Mouse (Mus musculus) heart, embryonic 14.5 days (tissue): ENCODE measurements around the gene Tmem256. TPM values are rescaled to one million over a fixed set of nuclear protein-coding genes. Genes with fewer than 3 reads are reported as not detected.

Experiments
- ATAC-seq: fragments of 200-750 bp; cut with Nextera tagmentation; 2 replicates; pipeline ENCODE4 v1.8.0; 2017; ENCODE audit warnings: low read depth, moderate TSS enrichment; ENCODE audit not compliant: insufficient number of reproducible peaks, insufficient read depth, low FRiP score
- H3K27ac ChIP-seq, 2 experiments: fragments of 200-500 bp in 1 of 2; fragments of 300-500 bp in 1 of 2; sonication (generic) in 1 of 2; replicated peaks in 1 of 2; 2 replicates each; pipeline ENCODE4 v1.5.1; 2012 to 2014; ENCODE audit warnings: low read depth in 2 of 2, low read length in 2 of 2, control low read depth in 1 of 2, mild to moderate bottlenecking in 1 of 2, mixed read lengths in 1 of 2; ENCODE audit not compliant: control insufficient read depth in 1 of 2, insufficient read depth in 1 of 2
- H3K27me3 ChIP-seq: fragments of 300-500 bp; sonication (generic); 2 replicates; pipeline ENCODE4 v1.6.1; 2014; ENCODE audit warnings: mild to moderate bottlenecking, low read length, control low read depth; ENCODE audit not compliant: control insufficient read depth, insufficient read depth
- H3K36me3 ChIP-seq: fragments of 300-500 bp; sonication (generic); 2 replicates; pipeline ENCODE4 v1.6.1; 2014; ENCODE audit warnings: mild to moderate bottlenecking, control low read depth, low read length, mixed read lengths; ENCODE audit not compliant: control insufficient read depth, insufficient read depth
- H3K4me1 ChIP-seq, 2 experiments: fragments of 200-500 bp in 1 of 2; fragments of 300-500 bp in 1 of 2; sonication (generic) in 1 of 2; 2 replicates each; pipeline ENCODE4 v1.6.1; 2012 to 2014; ENCODE audit warnings: low read length in 2 of 2, control low read depth in 1 of 2, mixed read lengths in 1 of 2; ENCODE audit not compliant: control insufficient read depth in 2 of 2, insufficient read depth in 2 of 2
- H3K4me2 ChIP-seq: fragments of 300-500 bp; sonication (generic); 2 replicates; pipeline ENCODE4 v1.6.1; 2014; ENCODE audit warnings: mild to moderate bottlenecking, low read length
- H3K4me3 ChIP-seq, 2 experiments: fragments of 200-500 bp in 1 of 2; fragments of 300-500 bp in 1 of 2; sonication (generic) in 1 of 2; 2 replicates each; pipeline ENCODE4 v1.5.1; 2012 to 2014; ENCODE audit warnings: low read length in 2 of 2, mild to moderate bottlenecking in 2 of 2, control low read depth in 1 of 2, low read depth in 1 of 2, moderate library complexity in 1 of 2; ENCODE audit not compliant: control insufficient read depth in 1 of 2, insufficient read depth in 1 of 2
- H3K9ac ChIP-seq: fragments of 300-500 bp; sonication (generic); 2 replicates; pipeline ENCODE4 v1.6.1; 2014; ENCODE audit warnings: mild to moderate bottlenecking, low read length
- H3K9me3 ChIP-seq: fragments of 300-500 bp; sonication (generic); 2 replicates; pipeline ENCODE4 v1.6.1; 2016; ENCODE audit warnings: low read length, control low read depth; ENCODE audit not compliant: control insufficient read depth
- WGBS: fragments of 180-500 bp; shearing (Covaris S2); extraction: QIAGEN DNeasy Blood & Tissue Kit; methylation state at CpG from one replicate; pipeline ENCODE4 v1.1.7; 2014; 5-methylcytosine and 5-hydroxymethylcytosine counted together
- microRNA-seq: library from miRNA; unstranded; fragments of <30 nt; microRNA quantifications from one replicate; pipeline ENCODE4, GENCODE M21; 2016
- polyA plus RNA-seq: library from polyadenylated mRNA; unstranded; fragments of >200 nt; fragmentation: Nextera tagmentation; extraction: Ambion mirVana; gene quantifications from 2 replicates; pipeline ENCODE4 v1.2.1, GENCODE M21; 2014

Gene Tmem256
- polyA plus RNA-seq, 1 experiment from 2014 or later: 379 TPM

DNA sequence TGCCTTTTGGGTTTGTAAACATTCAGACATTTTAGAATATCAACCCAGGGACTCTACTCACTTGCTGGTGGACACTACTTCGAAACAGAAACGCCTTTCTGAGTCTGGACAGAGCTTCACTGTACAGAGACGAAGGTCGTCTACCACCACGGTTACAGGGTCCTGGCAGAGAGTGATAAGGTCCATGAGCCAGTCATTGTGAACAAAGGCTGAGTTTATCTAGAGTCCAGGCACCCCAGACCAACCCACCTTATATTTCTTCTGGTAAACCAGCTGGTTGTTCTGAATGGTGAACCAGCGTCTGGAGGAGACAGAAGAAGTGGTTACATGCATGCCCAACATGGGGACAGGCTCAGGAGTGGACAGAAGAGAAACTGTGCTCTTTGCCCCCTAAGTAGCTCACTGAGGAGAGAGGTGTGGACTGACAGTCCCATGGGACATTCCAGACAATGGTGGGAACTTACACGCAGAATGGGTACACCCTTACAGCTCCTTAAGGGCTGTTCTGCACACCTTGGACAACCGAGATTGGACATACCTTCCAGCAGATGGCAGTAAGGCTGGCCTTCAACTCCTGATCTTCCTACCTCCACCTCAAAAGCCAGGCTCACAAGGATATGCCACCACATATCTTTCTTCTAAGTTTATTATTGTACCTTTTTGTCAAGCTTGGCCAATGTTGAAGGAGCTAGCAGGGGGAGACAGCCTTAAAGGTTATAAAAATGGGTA, 48.8 kb downstream of the Tmem256 start:
- Histone ChIP-seq H3K4me3 (no peak overlapping the region), H3K9ac (no peak overlapping the region), H3K27ac (no peak overlapping the region), H3K4me2 (no peak overlapping the region), H3K9me3 (no peaks in the 10 kb centered on the region), H3K4me1 (peaks cover 23 to 28% of the 10 kb centered on the region in 2 experiments), H3K27me3 (no peaks in the 10 kb centered on the region), H3K36me3 (no peaks in the 10 kb centered on the region)
- no peak for ATAC-seq
- 45% methylated on average over 8 of the region's 8 CpGs for WGBS

Small RNA genes lying within 50 kb of the gene (microRNA-seq; reads per million reads assigned to microRNA genes)
- not detected for gene Mir6924

Other genes with a start within 250 kb of the Tmem256 start
- 31.5 and 33.8 TPM in 2 replicates for gene Atp1b2, start 232.6 kb upstream of the Tmem256 start, polyA plus RNA-seq
- not detected in 2 replicates for gene Shbg, start 220.6 kb upstream of the Tmem256 start, polyA plus RNA-seq
- gene Sat2, start 216.5 kb upstream of the Tmem256 start, polyA plus RNA-seq: 16.2 and 17.9 TPM in 2 replicates
- 24.2 and 25.8 TPM in 2 replicates for gene Fxr2, start 205.5 kb upstream of the Tmem256 start, polyA plus RNA-seq
- not detected in 2 replicates for gene Sox15, start 183.2 kb upstream of the Tmem256 start, polyA plus RNA-seq
- gene Mpdu1, start 175.9 kb upstream of the Tmem256 start, polyA plus RNA-seq: 14.9 and 29.1 TPM in 2 replicates
- 12.1 and 14.4 TPM in 2 replicates for gene Cd68, start 172.4 kb upstream of the Tmem256 start, polyA plus RNA-seq
- gene Eif4a1, start 166.1 kb upstream of the Tmem256 start, polyA plus RNA-seq: 313 and 403 TPM in 2 replicates
- gene Senp3, start 156.4 kb upstream of the Tmem256 start, polyA plus RNA-seq: 43.2 and 59.4 TPM in 2 replicates
- gene Tnfsf13, start 152.7 kb upstream of the Tmem256 start, polyA plus RNA-seq: 0.24 and 0.63 TPM in 2 replicates
- gene Tnfsf12, start 142.7 kb upstream of the Tmem256 start, polyA plus RNA-seq: 7.7 and 10.3 TPM in 2 replicates
- 2.5 and 6.8 TPM in 2 replicates for gene Tnfsfm13, start 142.4 kb upstream of the Tmem256 start, polyA plus RNA-seq
- 19.9 and 20.1 TPM in 2 replicates for gene Polr2a, start 79.9 kb upstream of the Tmem256 start, polyA plus RNA-seq
- 0.13 TPM in 1 of 2 replicates, not detected in the other for gene Slc35g3, start 76.5 kb upstream of the Tmem256 start, polyA plus RNA-seq
- 3.7 TPM in 2 replicates for gene Zbtb4, start 72.6 kb upstream of the Tmem256 start, polyA plus RNA-seq
- 5.5 and 5.8 TPM in 2 replicates for gene Chrnb1, start 42.6 kb upstream of the Tmem256 start, polyA plus RNA-seq
- 2.0 and 2.1 TPM in 2 replicates for gene Fgf11, start 36.7 kb upstream of the Tmem256 start, polyA plus RNA-seq
- 1.7 and 1.8 TPM in 2 replicates for gene Tmem102, start 32.9 kb upstream of the Tmem256 start, polyA plus RNA-seq
- gene Gm39566, start 23.2 kb upstream of the Tmem256 start, polyA plus RNA-seq: not detected in 2 replicates
- gene Spem2, start 20.0 kb upstream of the Tmem256 start, polyA plus RNA-seq: not detected in 2 replicates
- gene Spem1, start 16.3 kb upstream of the Tmem256 start, polyA plus RNA-seq: not detected in 2 replicates
- 2.4 and 2.6 TPM in 2 replicates for gene Nlgn2, start 730 bp upstream of the Tmem256 start, polyA plus RNA-seq
- gene Plscr3, start 7.9 kb downstream of the Tmem256 start, polyA plus RNA-seq: 66.5 and 75.8 TPM in 2 replicates
- 0.15 TPM in 1 of 2 replicates, not detected in the other for gene Tnk1, start 20.2 kb downstream of the Tmem256 start, polyA plus RNA-seq
- gene Tmem95, start 39.5 kb downstream of the Tmem256 start, polyA plus RNA-seq: not detected in 2 replicates
- 2.6 and 2.8 TPM in 2 replicates for gene Kctd11, start 42.9 kb downstream of the Tmem256 start, polyA plus RNA-seq
- 3.6 and 3.8 TPM in 2 replicates for gene Acap1, start 57.0 kb downstream of the Tmem256 start, polyA plus RNA-seq
- gene 2810408A11Rik, start 62.5 kb downstream of the Tmem256 start, polyA plus RNA-seq: 4.5 and 5.1 TPM in 2 replicates
- gene Neurl4, start 62.6 kb downstream of the Tmem256 start, polyA plus RNA-seq: 7.5 and 11.1 TPM in 2 replicates
- gene Gps2, start 75.4 kb downstream of the Tmem256 start, polyA plus RNA-seq: 45.2 and 46.8 TPM in 2 replicates
- 1,047 and 1,081 TPM in 2 replicates for gene Eif5a, start 83.4 kb downstream of the Tmem256 start, polyA plus RNA-seq
- 6.6 and 7.3 TPM in 2 replicates for gene Ybx2, start 97.3 kb downstream of the Tmem256 start, polyA plus RNA-seq
- 27.6 and 28.5 TPM in 2 replicates for gene Slc2a4, start 109.7 kb downstream of the Tmem256 start, polyA plus RNA-seq
- gene Cldn7, start 126.3 kb downstream of the Tmem256 start, polyA plus RNA-seq: 1.2 and 2.4 TPM in 2 replicates
- gene Ctdnep1, start 142.6 kb downstream of the Tmem256 start, polyA plus RNA-seq: 22.3 and 26.0 TPM in 2 replicates
- 107 and 114 TPM in 2 replicates for gene Elp5, start 144.0 kb downstream of the Tmem256 start, polyA plus RNA-seq
- gene Gabarap, start 152.6 kb downstream of the Tmem256 start, polyA plus RNA-seq: 454 and 540 TPM in 2 replicates
- gene Phf23, start 157.3 kb downstream of the Tmem256 start, polyA plus RNA-seq: 22.2 and 27.5 TPM in 2 replicates
- 15.0 and 16.6 TPM in 2 replicates for gene Dvl2, start 162.1 kb downstream of the Tmem256 start, polyA plus RNA-seq
- gene Acadvl, start 176.9 kb downstream of the Tmem256 start, polyA plus RNA-seq: 185 and 198 TPM in 2 replicates
- gene Dlg4, start 178.4 kb downstream of the Tmem256 start, polyA plus RNA-seq: 3.4 and 6.0 TPM in 2 replicates
- not detected in 2 replicates for gene Asgr1, start 215.6 kb downstream of the Tmem256 start, polyA plus RNA-seq